Mouse (Mus musculus) G1E (cell line): ENCODE measurements at regions not wholly inside any gene's neighbourhood (a gene's known extent, or its start where the extent isn't known, plus 50 kb on each side); places are given as distances from the start of the nearest gene placed in this dataset.

Source experiments
- ATAC-seq: 2 replicates; pipeline ENCODE4 v1.8.0; 2016; ENCODE audit warnings: mild to moderate bottlenecking; ENCODE audit not compliant: insufficient number of reproducible peaks, poor library complexity, low FRiP score, severe bottlenecking; ENCODE audit errors: extremely low read depth
- DNase-seq: peaks from one replicate; pipeline ENCODE4 v3.0.0; 2012; ENCODE audit warnings: low spot score
- H3K27me3 ChIP-seq: 2 replicates; pipeline ENCODE4 v1.6.1; 2012; ENCODE audit warnings: mild to moderate bottlenecking, low read length, inconsistent platforms; ENCODE audit not compliant: insufficient read depth
- H3K36me3 ChIP-seq: replicated peaks from 2 replicates; pipeline ENCODE3; 2012; ENCODE audit warnings: mild to moderate bottlenecking, inconsistent platforms
- H3K4me1 ChIP-seq: 2 replicates; pipeline ENCODE4 v1.6.1; 2012; ENCODE audit warnings: low read depth, low read length, inconsistent platforms, mixed read lengths; ENCODE audit not compliant: insufficient read depth
- H3K4me3 ChIP-seq: 2 replicates; pipeline ENCODE4 v1.5.1; 2012; ENCODE audit warnings: low read depth, mild to moderate bottlenecking, inconsistent platforms, low read length, moderate library complexity, mixed read lengths
- H3K9me3 ChIP-seq: replicated peaks from 2 replicates; pipeline ENCODE4 v1.6.1; 2012; ENCODE audit warnings: inconsistent platforms
- CTCF ChIP-seq: IDR thresholded peaks from 2 replicates; pipeline ENCODE4 v1.5.1; 2012; ENCODE audit warnings: low read depth, low read length, inconsistent platforms, mixed read lengths
- GATA1 ChIP-seq: IDR thresholded peaks from 2 replicates; pipeline ENCODE4 v1.6.1; 2012; ENCODE audit warnings: borderline replicate concordance, low read length, inconsistent platforms, mixed read lengths
- GATA2 ChIP-seq: IDR thresholded peaks from 2 replicates; pipeline ENCODE4 v1.6.1; 2012; ENCODE audit warnings: low read depth, low read length, inconsistent platforms, borderline replicate concordance
- POLR2AphosphoS5 ChIP-seq: IDR thresholded peaks from 2 replicates; pipeline ENCODE4 v1.6.1; 2012; ENCODE audit warnings: low read depth, low read length, inconsistent platforms; ENCODE audit not compliant: insufficient replicate concordance
- TAL1 ChIP-seq: conservative IDR thresholded peaks from 2 replicates; pipeline ENCODE4 v1.6.1; 2012; ENCODE audit warnings: low read depth, low read length, inconsistent platforms, mixed read lengths

DNA sequence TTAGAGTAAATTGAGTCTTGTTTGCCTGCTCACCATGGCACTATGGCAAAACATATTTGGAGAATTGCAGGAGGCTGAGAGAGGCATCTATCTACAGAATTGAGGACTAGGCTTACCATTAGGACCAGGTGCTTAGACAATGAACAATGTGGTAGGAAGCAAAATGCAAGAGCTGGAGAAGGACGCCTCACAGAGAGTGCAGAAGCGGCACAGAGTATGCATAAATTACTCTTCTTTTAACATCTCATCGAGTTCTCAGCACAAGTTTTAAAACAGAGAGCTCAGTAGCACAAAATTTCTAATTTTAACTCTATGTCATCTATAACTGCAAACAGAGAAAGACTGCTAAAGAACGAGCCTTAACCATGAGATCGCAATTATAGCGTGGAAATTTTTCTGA, 231.1 kb downstream of the Med10 start:
- ATAC-seq (no peak), DNase-seq (no peak)
- Histone ChIP-seq H3K27me3 (no peaks in the 10 kb centered on the region), H3K4me1 (no peaks in the 10 kb centered on the region), H3K4me3 (no peak overlapping the region), H3K9me3 (peaks cover 25% of the 10 kb centered on the region), H3K36me3 (no peaks in the 10 kb centered on the region)
- TF ChIP-seq GATA1 (no peak), CTCF (no peak), TAL1 (no peak), GATA2 (no peak), POLR2AphosphoS5 (no peak)

DNA sequence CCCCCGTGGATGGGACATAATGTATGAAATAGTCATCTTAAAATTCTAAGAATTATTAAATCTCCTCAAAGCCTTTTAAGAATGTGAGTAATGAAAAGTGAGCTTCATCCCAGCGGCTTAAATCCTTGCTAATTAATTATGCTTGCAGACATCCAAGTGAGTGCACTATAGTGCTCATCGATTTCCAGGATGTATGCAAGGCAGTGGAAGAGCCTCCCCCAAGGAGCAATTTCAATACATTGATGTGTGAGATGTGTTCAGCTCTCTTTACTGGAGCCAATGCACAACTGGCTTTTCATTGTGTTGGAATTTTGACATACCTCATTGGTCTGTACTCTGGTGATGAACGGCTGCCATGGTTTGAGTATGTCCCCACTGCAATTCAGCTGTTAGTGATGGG, 231.6 kb downstream of the Med10 start:
- Histone ChIP-seq H3K4me1 (no peaks in the 10 kb centered on the region), H3K36me3 (no peaks in the 10 kb centered on the region), H3K27me3 (no peaks in the 10 kb centered on the region), H3K9me3 (peaks cover 30% of the 10 kb centered on the region), H3K4me3 (no peak overlapping the region)
- DNase-seq: no peak
- TF ChIP-seq CTCF (no peak), GATA2 (no peak), TAL1 (no peak), GATA1 (no peak), POLR2AphosphoS5 (no peak)
- ATAC-seq: no peak

DNA sequence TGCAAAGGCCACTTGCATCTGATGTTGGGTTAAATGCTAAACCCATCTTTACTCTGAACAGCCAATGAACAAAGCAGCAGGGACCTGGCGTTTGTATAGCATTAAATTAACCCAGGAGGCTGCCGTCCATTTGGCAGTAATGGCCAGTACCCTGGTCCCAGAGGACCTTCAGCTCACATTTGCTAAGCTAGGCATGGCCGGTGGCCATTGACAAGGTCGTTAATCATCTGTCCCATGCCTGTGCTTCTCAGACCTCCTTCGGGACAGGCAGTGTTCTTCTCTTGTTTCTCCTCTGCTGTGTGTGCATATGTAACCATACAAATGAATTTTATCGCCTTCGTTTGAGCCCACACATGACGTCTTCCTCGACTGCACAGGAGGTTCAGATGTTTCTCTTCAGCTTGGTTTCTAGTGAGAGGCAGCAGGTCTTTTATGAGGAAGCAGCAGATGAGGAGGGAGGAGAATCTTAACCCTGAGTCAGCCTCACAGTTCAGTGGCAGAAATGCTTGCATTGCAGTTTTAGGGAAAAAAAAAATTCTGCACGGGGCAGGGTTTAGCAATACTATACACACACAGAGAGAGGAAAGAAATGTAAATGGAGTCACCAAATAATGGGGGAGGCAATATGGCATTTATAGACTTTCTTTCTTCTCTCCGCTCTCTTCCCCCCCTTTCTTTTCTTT, 235.9 kb downstream of the Med10 start:
- no peak for DNase-seq
- Histone ChIP-seq H3K9me3 (peaks cover 37% of the 10 kb centered on the region), H3K4me3 (no peak overlapping the region), H3K27me3 (no peaks in the 10 kb centered on the region), H3K4me1 (no peaks in the 10 kb centered on the region), H3K36me3 (no peaks in the 10 kb centered on the region)
- TF ChIP-seq TAL1 (no peak), CTCF (no peak), GATA1 (no peak), GATA2 (no peak), POLR2AphosphoS5 (no peak)
- ATAC-seq: no peak

DNA sequence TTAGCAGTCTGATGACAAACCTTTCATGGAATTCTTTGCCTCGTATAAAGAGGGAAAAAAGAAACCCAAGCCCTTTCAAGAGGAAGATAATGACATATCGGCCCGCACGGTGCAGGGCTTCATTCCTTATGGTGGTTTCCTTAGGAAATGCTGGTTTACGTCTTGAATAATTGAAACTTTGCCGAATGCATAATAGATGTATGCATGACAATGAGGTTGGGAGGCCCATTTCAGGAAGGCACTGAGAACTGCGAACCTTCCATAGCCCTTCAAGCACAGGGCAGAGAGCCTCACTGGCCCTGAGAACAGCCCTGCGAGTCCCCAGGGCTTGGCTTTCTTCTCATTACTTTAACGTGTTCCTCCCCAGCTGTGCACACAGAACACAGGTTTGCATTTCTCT, 255.7 kb downstream of the Med10 start:
- ATAC-seq (no peak), DNase-seq (no peak)
- peaks cover 52% of the 10 kb centered on the region for H3K9me3 ChIP-seq
- H3K4me1 ChIP-seq: no peaks in the 10 kb centered on the region
- no peak overlapping the region for H3K4me3 ChIP-seq
- no peaks in the 10 kb centered on the region for H3K27me3 ChIP-seq
- no peak for TF ChIP-seq GATA1
- TF ChIP-seq TAL1: no peak
- no peak for TF ChIP-seq CTCF
- TF ChIP-seq POLR2AphosphoS5: no peak
- no peak for TF ChIP-seq GATA2
- no peaks in the 10 kb centered on the region for H3K36me3 ChIP-seq

DNA sequence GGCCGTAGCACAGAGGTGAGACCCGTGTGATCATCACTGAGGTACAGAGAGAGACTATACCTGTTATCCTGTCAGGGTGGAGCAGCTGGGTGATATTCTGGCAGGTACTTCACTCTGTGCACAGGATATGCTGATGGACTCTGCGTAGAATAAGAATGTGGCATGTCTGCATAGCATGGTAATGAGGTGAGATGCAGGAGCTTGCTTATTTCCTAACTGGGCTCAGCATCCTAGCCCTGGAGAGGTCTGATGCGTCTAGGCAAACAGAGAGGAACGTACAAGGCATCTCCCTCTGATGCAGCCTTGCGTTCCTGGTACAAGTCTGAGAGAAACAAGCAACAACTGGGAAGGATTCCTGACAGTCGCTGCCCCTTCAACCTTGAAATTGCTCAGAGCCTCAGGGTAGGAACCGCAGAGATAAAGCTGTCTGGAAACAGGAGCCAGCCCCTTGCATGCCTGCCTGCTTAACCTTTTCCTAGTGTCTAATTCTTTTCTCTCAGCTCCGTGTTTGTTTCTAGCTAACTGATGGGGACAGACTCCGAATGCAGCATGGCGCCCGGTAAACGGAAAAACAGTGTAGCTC, 259.3 kb downstream of the Med10 start:
- no peak for DNase-seq
- TF ChIP-seq TAL1 (no peak), GATA1 (no peak), CTCF (no peak), POLR2AphosphoS5 (no peak)
- Histone ChIP-seq H3K9me3 (peaks cover 51% of the 10 kb centered on the region), H3K4me1 (no peaks in the 10 kb centered on the region), H3K36me3 (no peaks in the 10 kb centered on the region), H3K27me3 (no peaks in the 10 kb centered on the region), H3K4me3 (no peak overlapping the region)
- ATAC-seq: no peak

DNA sequence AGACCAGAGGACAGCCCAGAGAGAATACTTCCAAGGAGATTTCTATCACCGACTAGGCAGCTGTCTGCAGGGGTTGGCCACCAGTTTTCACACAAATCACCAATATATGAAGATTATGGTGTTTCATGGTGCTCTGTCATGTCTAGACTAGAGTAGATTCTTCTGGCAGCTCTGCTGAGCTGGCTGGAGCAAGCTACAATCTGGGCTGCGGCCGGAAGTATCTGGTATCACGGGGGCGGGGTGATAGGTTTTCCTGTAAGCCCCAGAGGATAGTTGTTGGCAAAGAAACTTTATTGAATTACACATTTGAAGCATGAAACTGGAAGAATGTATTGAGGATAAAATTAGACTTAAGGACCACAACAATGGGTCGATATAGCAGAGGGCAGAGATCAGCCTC, 271.5 kb downstream of the Med10 start:
- ATAC-seq (no peak), DNase-seq (no peak)
- no peaks in the 10 kb centered on the region for H3K4me1 ChIP-seq
- H3K36me3 ChIP-seq: no peaks in the 10 kb centered on the region
- H3K9me3 ChIP-seq: peaks cover 28% of the 10 kb centered on the region
- TF ChIP-seq CTCF (no peak), POLR2AphosphoS5 (no peak), TAL1 (no peak), GATA1 (no peak), GATA2 (no peak)
- no peaks in the 10 kb centered on the region for H3K27me3 ChIP-seq
- H3K4me3 ChIP-seq: no peak overlapping the region

DNA sequence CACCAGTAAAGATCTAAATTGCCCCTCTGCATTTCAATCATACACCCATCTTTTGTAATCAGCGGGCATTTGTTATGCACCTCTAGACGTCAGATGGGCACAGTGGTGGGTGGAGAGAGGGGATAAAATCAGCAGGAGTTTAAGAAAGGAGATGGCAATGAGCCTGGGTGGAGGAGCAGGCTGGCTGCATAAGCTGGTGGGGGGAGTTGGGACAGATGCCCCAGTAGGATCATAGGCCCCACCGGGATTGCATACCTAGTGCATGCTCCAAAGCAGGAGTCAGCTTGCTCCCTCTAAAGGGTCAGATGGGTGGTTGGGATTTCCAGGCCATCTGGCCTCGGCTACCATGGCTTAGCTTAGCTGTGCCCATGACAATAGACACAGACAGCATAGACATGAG, 273.2 kb downstream of the Med10 start:
- no peaks in the 10 kb centered on the region for H3K27me3 ChIP-seq
- H3K9me3 ChIP-seq: peaks cover 37% of the 10 kb centered on the region
- no peak overlapping the region for H3K4me3 ChIP-seq
- H3K36me3 ChIP-seq: no peaks in the 10 kb centered on the region
- no peak for DNase-seq
- no peaks in the 10 kb centered on the region for H3K4me1 ChIP-seq
- no peak for ATAC-seq
- TF ChIP-seq TAL1: no peak
- no peak for TF ChIP-seq GATA1
- TF ChIP-seq POLR2AphosphoS5: no peak
- no peak for TF ChIP-seq GATA2
- no peak for TF ChIP-seq CTCF
